Mouse (Mus musculus) C2C12 (cell line): ENCODE measurements around the gene Tigit. TPM values are rescaled to one million over a fixed set of nuclear protein-coding genes. Genes with fewer than 3 reads are reported as not detected.

Experiments
- H3K27me3 ChIP-seq: one replicate; pipeline ENCODE4 v1.6.1; 2011; ENCODE audit not compliant: control insufficient read depth, insufficient read depth, insufficient read length
- H3K36me3 ChIP-seq: one replicate; pipeline ENCODE4 v1.6.1; 2011; ENCODE audit not compliant: control insufficient read depth, insufficient read depth
- H3K4me3 ChIP-seq: one replicate; pipeline ENCODE4 v1.5.1; 2011; ENCODE audit warnings: mild to moderate bottlenecking, control low read depth; ENCODE audit not compliant: poor library complexity, insufficient read depth, severe bottlenecking
- H3K79me2 ChIP-seq: one replicate; pipeline ENCODE4 v1.6.1; 2011; ENCODE audit not compliant: control insufficient read depth, insufficient read depth
- H3K79me3 ChIP-seq: one replicate; pipeline ENCODE4 v1.6.1; 2011; ENCODE audit warnings: low read depth, control low read depth
- H3ac ChIP-seq: one replicate; pipeline ENCODE3; 2011; ENCODE audit warnings: low read depth; ENCODE audit not compliant: control insufficient read depth, insufficient read length
- CEBPB ChIP-seq: IDR thresholded peaks from one replicate; pipeline ENCODE4 v1.6.1; 2011; ENCODE audit warnings: low read depth, mild to moderate bottlenecking, control low read depth, moderate library complexity
- CTCF ChIP-seq: IDR thresholded peaks from one replicate; pipeline ENCODE4 v1.5.1; 2011; ENCODE audit not compliant: control insufficient read depth, insufficient read depth, insufficient read length
- FOSL1 ChIP-seq: IDR thresholded peaks from one replicate; pipeline ENCODE4 v1.8.0; 2011; ENCODE audit warnings: mild to moderate bottlenecking, low read length; ENCODE audit not compliant: poor library complexity, insufficient read depth, severe bottlenecking
- MAX ChIP-seq: IDR thresholded peaks from one replicate; pipeline ENCODE4 v1.6.1; 2011; ENCODE audit warnings: mild to moderate bottlenecking, control low read depth
- MYOD1 ChIP-seq: IDR thresholded peaks from one replicate; pipeline ENCODE4 v1.6.1; 2011; ENCODE audit warnings: low read depth; ENCODE audit not compliant: control insufficient read depth, insufficient read length
- MYOG ChIP-seq: IDR thresholded peaks from one replicate; pipeline ENCODE4 v1.6.1; 2011; ENCODE audit not compliant: control insufficient read depth, insufficient read length; ENCODE audit errors: extremely low read depth
- USF1 ChIP-seq: IDR thresholded peaks from one replicate; pipeline ENCODE4 v1.6.1; 2011; ENCODE audit warnings: low read depth, mild to moderate bottlenecking, control low read depth, moderate library complexity
- polyA plus RNA-seq: library from polyadenylated mRNA; unstranded; fragments of >200 nt; fragmentation: generic; extraction: Trizol; gene quantifications from one replicate; pipeline ENCODE4 v1.2.1, GENCODE M21; 2012; ENCODE audit warnings: missing spikeins

Gene Tigit
- polyA plus RNA-seq, 1 experiment, result 10.1 TPM

GRCm38 (mm10) chr16:43708335-43709061 lies 44.6 kb upstream of the Tigit start:
- Histone ChIP-seq H3K79me3 (no peaks in the 10 kb centered on the region), H3K27me3 (no peaks in the 10 kb centered on the region), H3K4me3 (no peak overlapping the region), H3K36me3 (no peaks in the 10 kb centered on the region), H3K79me2 (no peaks in the 10 kb centered on the region), H3ac (no peak overlapping the region)
- TF ChIP-seq MAX, result no peak
- TF ChIP-seq MYOG, result no peak
- no peak for TF ChIP-seq FOSL1
- TF ChIP-seq CTCF, result no peak
- no peak for TF ChIP-seq USF1
- TF ChIP-seq MYOD1, result no peak
- TF ChIP-seq CEBPB, result no peak

- Histone ChIP-seq H3K4me3 (no peak overlapping the region), H3K79me3 (no peaks in the 10 kb centered on the region), H3ac (peak overlapping the region; percentile 2), H3K27me3 (no peaks in the 10 kb centered on the region), H3K36me3 (no peaks in the 10 kb centered on the region), H3K79me2 (no peaks in the 10 kb centered on the region)
- TF ChIP-seq FOSL1 (peak; percentile 72), CEBPB (no peak), MYOG (no peak), MYOD1 (peak; percentile 78), CTCF (no peak)
These were observed 38.0 kb upstream of the Tigit start for GRCm38 (mm10) chr16:43701765-43702504.

DNA sequence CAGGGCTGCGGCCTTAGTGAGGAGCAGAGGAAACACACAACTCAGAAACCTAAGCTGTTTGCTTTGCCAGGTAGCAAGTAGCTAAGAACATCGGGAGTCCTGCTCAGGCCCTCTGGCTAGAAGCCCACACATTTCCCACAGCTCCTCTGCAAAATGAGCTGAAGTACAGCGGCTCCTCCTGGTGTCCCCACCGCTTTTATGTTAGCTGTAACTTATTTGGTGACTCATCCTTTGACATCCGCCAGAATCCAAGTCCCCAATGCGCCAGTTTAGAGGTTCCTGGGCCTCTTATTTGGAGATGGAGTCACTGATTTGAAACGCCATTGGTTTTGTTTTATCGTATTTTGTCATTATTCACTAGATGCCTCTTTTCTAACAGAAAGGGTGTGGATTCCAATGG lies 36.6 kb upstream of the Tigit start:
- Histone ChIP-seq H3K27me3 (no peaks in the 10 kb centered on the region), H3K79me2 (no peaks in the 10 kb centered on the region), H3K79me3 (no peaks in the 10 kb centered on the region), H3ac (peak overlapping the region; percentile 6), H3K4me3 (no peak overlapping the region), H3K36me3 (no peaks in the 10 kb centered on the region)
- TF ChIP-seq USF1, result no peak
- no peak for TF ChIP-seq MYOD1
- peak; percentile 52 for TF ChIP-seq FOSL1
- TF ChIP-seq MYOG, result no peak

- H3K79me3 ChIP-seq, result no peaks in the 10 kb centered on the region
- H3K36me3 ChIP-seq, result no peaks in the 10 kb centered on the region
- peak overlapping the region; percentile 67 for H3ac ChIP-seq
- H3K79me2 ChIP-seq, result no peaks in the 10 kb centered on the region
- H3K4me3 ChIP-seq, result no peak overlapping the region
- H3K27me3 ChIP-seq, result no peaks in the 10 kb centered on the region
- no peak for TF ChIP-seq CTCF
- TF ChIP-seq FOSL1, result no peak
- TF ChIP-seq MYOG, result no peak
- no peak for TF ChIP-seq USF1
- TF ChIP-seq MAX, result no peak
- no peak for TF ChIP-seq CEBPB
- no peak for TF ChIP-seq MYOD1
These were observed 35.0 kb upstream of the Tigit start for GRCm38 (mm10) chr16:43698735-43699649.

- TF ChIP-seq MYOG (no peak), CTCF (no peak), CEBPB (no peak), FOSL1 (peak; percentile 98), USF1 (no peak), MYOD1 (peak; percentile 68), MAX (peak; percentile 49)
- H3K79me3 ChIP-seq, result no peaks in the 10 kb centered on the region
- no peaks in the 10 kb centered on the region for H3K36me3 ChIP-seq
- H3K79me2 ChIP-seq, result no peaks in the 10 kb centered on the region
- H3K27me3 ChIP-seq, result no peaks in the 10 kb centered on the region
- H3ac ChIP-seq, result no peak overlapping the region
- no peak overlapping the region for H3K4me3 ChIP-seq
These were observed 33.8 kb upstream of the Tigit start for GRCm38 (mm10) chr16:43697772-43698171.
